Mouse (Mus musculus) liver, embryonic 18 days (tissue): ENCODE results near the gene Pde1c. TPM values are rescaled to one million over a fixed set of nuclear protein-coding genes. Genes with fewer than 3 reads are reported as not detected.

Experiments
- polyA plus RNA-seq: library from polyadenylated mRNA; depleted of rRNA; stranded (reverse); fragments of >200 nt; gene quantifications from 2 replicates; pipeline ENCODE4 v1.2.3, GENCODE M21; 2012; rRNA removed

Pde1c gene
- 0.50 and 0.61 TPM in 2 replicates for polyA plus RNA-seq

DNA sequence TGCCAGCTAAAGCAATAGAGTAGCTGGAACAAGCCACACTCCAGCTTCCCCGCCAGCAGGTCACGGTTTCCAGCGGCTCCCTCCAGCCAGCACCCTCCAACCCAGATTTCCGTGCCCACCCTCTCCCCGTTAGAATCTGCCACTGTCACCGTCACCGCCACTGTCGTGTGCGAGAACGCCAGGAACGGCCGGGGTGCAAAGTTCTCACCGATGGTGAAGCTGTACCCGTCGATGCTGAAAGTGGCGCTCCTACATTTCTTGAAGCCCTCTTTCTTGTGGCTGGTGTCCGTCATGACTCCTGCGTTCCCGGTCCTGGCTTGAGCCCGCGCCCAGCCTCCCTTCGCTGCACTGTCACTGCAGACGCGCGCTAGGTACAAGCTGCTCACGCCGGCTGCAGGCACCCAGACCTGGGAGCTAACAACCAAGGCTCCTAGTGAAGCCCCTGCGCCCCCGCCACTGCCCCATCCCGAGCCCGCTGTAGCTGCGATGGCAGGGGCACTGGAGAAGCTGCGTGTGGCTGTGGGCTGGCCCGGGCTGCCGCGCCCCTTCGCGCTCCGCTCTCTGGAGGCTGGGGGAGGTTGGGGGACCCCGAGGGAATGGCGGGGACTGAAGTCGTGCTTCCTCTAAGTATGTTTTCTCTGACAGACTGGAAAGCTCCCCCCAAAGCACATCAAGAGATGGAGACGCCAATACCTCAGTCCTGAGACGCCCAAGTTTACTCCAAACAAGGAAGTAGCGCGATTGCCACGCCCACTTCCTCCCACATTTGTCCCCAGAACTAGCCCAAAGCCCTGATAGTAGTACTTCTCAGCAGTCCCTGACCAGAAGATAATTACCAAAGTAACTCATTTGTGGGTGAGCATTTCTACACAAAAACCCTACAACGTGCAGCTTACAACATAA, at the start of gene Pde1c:
Gene Pde1c, minus strand, starts transcription at position 634 of the 903 bp plus-strand sequence.

Other genes starting within 250 kb of the Pde1c start
- 28.1 and 28.3 TPM in 2 replicates for gene Lsm5, start 135.6 kb upstream of the Pde1c start, polyA plus RNA-seq
- 3.1 TPM in 2 replicates for gene Avl9, start 145.8 kb upstream of the Pde1c start, polyA plus RNA-seq
- 10.1 and 10.6 TPM in 2 replicates for gene Kbtbd2, start 228.7 kb upstream of the Pde1c start, polyA plus RNA-seq